Mouse (Mus musculus) heart, adult 2 months (tissue): ENCODE measurements around the gene Gm13696.

Experiments
- CTCF ChIP-seq: fragments of 200-600 bp; IDR thresholded peaks from 2 replicates; pipeline ENCODE4 v1.8.1; 2022; ENCODE audit warnings: antibody characterized with exemption, mild to moderate bottlenecking, moderate library complexity
- EP300 ChIP-seq: fragments of 200-500 bp; IDR thresholded peaks from 2 replicates; pipeline ENCODE4 v1.6.1; 2011; ENCODE audit warnings: low read depth, low read length, control low read depth; ENCODE audit not compliant: insufficient read depth
- POLR2A ChIP-seq: fragments of 200-500 bp; IDR thresholded peaks from 2 replicates; pipeline ENCODE4 v1.6.1; 2011; ENCODE audit warnings: mild to moderate bottlenecking, low read depth, low read length, control low read depth; ENCODE audit not compliant: insufficient read depth

GRCm38 (mm10) chr2:84018330-84018729 lies 45.4 kb downstream of the Gm13696 start:
- TF ChIP-seq CTCF = no peak
- no peak for TF ChIP-seq POLR2A
- TF ChIP-seq EP300 = no peak
